Mouse (Mus musculus): ENCODE results near the gene Naa80. TPM values are rescaled to one million over a fixed set of nuclear protein-coding genes. Genes with fewer than 3 reads are reported as not detected.

The Naa80 gene
- 13.4 and 16.0 TPM in 2 replicates for polyA plus RNA-seq (2015; fragmentation: Nextera tagmentation; extraction: Ambion mirVana)

GRCm38 (mm10) chr9:107578587-107578986 lies at the start of gene Naa80:
Gene Naa80 (plus strand): TSS chr9:107578887.

GRCm38 (mm10) chr9:107533791-107534407 lies 44.8 kb upstream of the Naa80 start, which contains the start of gene Tmem115:
Gene Tmem115 (plus strand): TSS chr9:107533945.

GRCm38 (mm10) chr9:107541474-107542351 lies 37.0 kb upstream of the Naa80 start, which contains the start of the genes Cyb561d2 and Nprl2:
Gene Cyb561d2 (minus strand): TSS chr9:107542193.
Gene Nprl2 (plus strand): TSS chr9:107542226.

GRCm38 (mm10) chr9:107547026-107547425 lies 31.7 kb upstream of the Naa80 start, which contains the start of gene Zmynd10:
Gene Zmynd10 (plus strand): TSS chr9:107547298.

GRCm38 (mm10) chr9:107551117-107551889 lies 27.4 kb upstream of the Naa80 start, which contains the start of gene Rassf1:
Gene Rassf1 (plus strand): TSS chr9:107551555.

GRCm38 (mm10) chr9:107563029-107563581 lies 15.6 kb upstream of the Naa80 start, which contains the start of gene Tusc2:
Gene Tusc2 (plus strand): TSS chr9:107563255.

GRCm38 (mm10) chr9:107567702-107568319 lies 10.9 kb upstream of the Naa80 start, which contains the start of gene Hyal2:
Gene Hyal2 (plus strand): TSS chr9:107567945.

GRCm38 (mm10) chr9:107576357-107577107 lies 2.2 kb upstream of the Naa80 start, which contains the start of gene Hyal1:
Gene Hyal1 (plus strand): TSS chr9:107576927.

GRCm38 (mm10) chr9:107580501-107581317 lies 2.0 kb downstream of the Naa80 start, which contains the start of gene Hyal3:
Gene Hyal3 (plus strand): TSS chr9:107580818.

GRCm38 (mm10) chr9:107586974-107587832 lies 8.5 kb downstream of the Naa80 start, which contains the start of gene Ifrd2:
Gene Ifrd2 (plus strand): TSS chr9:107587642.

GRCm38 (mm10) chr9:107608741-107609432 lies 30.2 kb downstream of the Naa80 start, which contains the start of gene Sema3b:
Gene Sema3b (minus strand): TSS chr9:107609229.

Other genes starting within 250 kb of the Naa80 start
- 8.4 and 10.8 TPM in 2 replicates for gene Hemk1, start 240.5 kb upstream of the Naa80 start, polyA plus RNA-seq (2015; fragmentation: Nextera tagmentation; extraction: Ambion mirVana)
- gene 6430571L13Rik, start 238.3 kb upstream of the Naa80 start, polyA plus RNA-seq (2015; fragmentation: Nextera tagmentation; extraction: Ambion mirVana), result 0.44 and 0.86 TPM in 2 replicates
- gene Cacna2d2, start 179.3 kb upstream of the Naa80 start, polyA plus RNA-seq (2015; fragmentation: Nextera tagmentation; extraction: Ambion mirVana), result 0.35 and 0.52 TPM in 2 replicates
- 43.7 and 54.5 TPM in 2 replicates for gene Tmem115, start 44.9 kb upstream of the Naa80 start, polyA plus RNA-seq (2015; fragmentation: Nextera tagmentation; extraction: Ambion mirVana)
- 40.5 and 46.6 TPM in 2 replicates for gene Cyb561d2, start 36.7 kb upstream of the Naa80 start, polyA plus RNA-seq (2015; fragmentation: Nextera tagmentation; extraction: Ambion mirVana)
- 25.7 and 33.2 TPM in 2 replicates for gene Nprl2, start 36.7 kb upstream of the Naa80 start, polyA plus RNA-seq (2015; fragmentation: Nextera tagmentation; extraction: Ambion mirVana)
- gene Zmynd10, start 31.6 kb upstream of the Naa80 start, polyA plus RNA-seq (2015; fragmentation: Nextera tagmentation; extraction: Ambion mirVana), result 0.87 and 0.88 TPM in 2 replicates
- 34.4 and 42.2 TPM in 2 replicates for gene Rassf1, start 27.3 kb upstream of the Naa80 start, polyA plus RNA-seq (2015; fragmentation: Nextera tagmentation; extraction: Ambion mirVana)
- gene Tusc2, start 15.6 kb upstream of the Naa80 start, polyA plus RNA-seq (2015; fragmentation: Nextera tagmentation; extraction: Ambion mirVana), result 63.2 and 71.2 TPM in 2 replicates
- gene Hyal2, start 10.9 kb upstream of the Naa80 start, polyA plus RNA-seq (2015; fragmentation: Nextera tagmentation; extraction: Ambion mirVana), result 46.1 and 48.2 TPM in 2 replicates
- 2.8 and 4.5 TPM in 2 replicates for gene Hyal1, start 2.0 kb upstream of the Naa80 start, polyA plus RNA-seq (2015; fragmentation: Nextera tagmentation; extraction: Ambion mirVana)
- gene Hyal3, start 1.9 kb downstream of the Naa80 start, polyA plus RNA-seq (2015; fragmentation: Nextera tagmentation; extraction: Ambion mirVana), result 0.85 and 1.5 TPM in 2 replicates
- gene Ifrd2, start 8.8 kb downstream of the Naa80 start, polyA plus RNA-seq (2015; fragmentation: Nextera tagmentation; extraction: Ambion mirVana), result 20.0 and 31.8 TPM in 2 replicates
- 8.3 and 8.7 TPM in 2 replicates for gene Sema3b, start 30.3 kb downstream of the Naa80 start, polyA plus RNA-seq (2015; fragmentation: Nextera tagmentation; extraction: Ambion mirVana)
- gene Gnai2, start 56.5 kb downstream of the Naa80 start, polyA plus RNA-seq (2015; fragmentation: Nextera tagmentation; extraction: Ambion mirVana), result 258 and 304 TPM in 2 replicates
- 5.0 TPM in 2 replicates for gene Slc38a3, start 90.6 kb downstream of the Naa80 start, polyA plus RNA-seq (2015; fragmentation: Nextera tagmentation; extraction: Ambion mirVana)
- gene Gnat1, start 100.8 kb downstream of the Naa80 start, polyA plus RNA-seq (2015; fragmentation: Nextera tagmentation; extraction: Ambion mirVana), result 0.40 and 1.9 TPM in 2 replicates
- 5.7 and 6.2 TPM in 2 replicates for gene Sema3f, start 131.6 kb downstream of the Naa80 start, polyA plus RNA-seq (2015; fragmentation: Nextera tagmentation; extraction: Ambion mirVana)
- gene Rbm5, start 192.1 kb downstream of the Naa80 start, polyA plus RNA-seq (2015; fragmentation: Nextera tagmentation; extraction: Ambion mirVana), result 54.4 and 75.5 TPM in 2 replicates

Data from adrenal gland, postnatal 0 days (tissue).